Mouse (Mus musculus) embryonic facial prominence, embryonic 11.5 days (tissue): ENCODE measurements around the gene Ikzf1. TPM values are rescaled to one million over a fixed set of nuclear protein-coding genes. Genes with fewer than 3 reads are reported as not detected.

ENCODE experiments used
- ATAC-seq: fragments of 200-750 bp; cut with Nextera tagmentation; replicated peaks from 2 replicates; pipeline ENCODE4 v1.8.0; 2017; ENCODE audit warnings: low read depth; ENCODE audit not compliant: insufficient number of reproducible peaks, low FRiP score, low TSS enrichment
- DNase-seq: peaks from one replicate; pipeline ENCODE4 v3.0.0-alpha.2; 2015; ENCODE audit warnings: low spot score
- H3K27ac ChIP-seq: fragments of 300-500 bp; sonication (generic); replicated peaks from 2 replicates; pipeline ENCODE4 v1.5.1; 2014; ENCODE audit warnings: mild to moderate bottlenecking, low read depth, low read length, control low read depth
- H3K27me3 ChIP-seq: fragments of 300-500 bp; sonication (generic); 2 replicates; pipeline ENCODE4 v1.6.1; 2014; ENCODE audit warnings: mild to moderate bottlenecking, low read length, moderate library complexity, mixed read lengths; ENCODE audit not compliant: control insufficient read depth, insufficient read depth
- H3K36me3 ChIP-seq: fragments of 300-500 bp; sonication (generic); replicated peaks from 2 replicates; pipeline ENCODE4 v1.6.1; 2014; ENCODE audit warnings: low read depth, mild to moderate bottlenecking, low read length, moderate library complexity, mixed read lengths; ENCODE audit not compliant: control insufficient read depth, insufficient read depth
- H3K4me1 ChIP-seq: fragments of 300-500 bp; sonication (generic); 2 replicates; pipeline ENCODE4 v1.6.1; 2014; ENCODE audit warnings: low read length, mixed read lengths; ENCODE audit not compliant: control insufficient read depth, insufficient read depth
- H3K4me2 ChIP-seq: fragments of 300-500 bp; sonication (generic); 2 replicates; pipeline ENCODE4 v1.6.1; 2014; ENCODE audit warnings: low read depth, mild to moderate bottlenecking, control low read depth, low read length, moderate library complexity
- H3K4me3 ChIP-seq: fragments of 300-500 bp; sonication (generic); 2 replicates; pipeline ENCODE4 v1.5.1; 2014; ENCODE audit warnings: low read depth, low read length, control low read depth
- H3K9ac ChIP-seq: fragments of 300-500 bp; sonication (generic); replicated peaks from 2 replicates; pipeline ENCODE4 v1.6.1; 2014; ENCODE audit warnings: mild to moderate bottlenecking, control low read depth, low read length
- H3K9me3 ChIP-seq: fragments of 300-500 bp; sonication (generic); replicated peaks from 2 replicates; pipeline ENCODE4 v1.6.1; 2016; ENCODE audit warnings: mild to moderate bottlenecking, low read length, inconsistent platforms, mixed read lengths; ENCODE audit not compliant: control insufficient read depth
- WGBS: fragments of 180-500 bp; shearing (Covaris S2); extraction: QIAGEN DNeasy Blood & Tissue Kit; methylation state at CpG from one replicate; pipeline ENCODE4 v1.1.7; 2014; 5-methylcytosine and 5-hydroxymethylcytosine counted together
- polyA plus RNA-seq: library from polyadenylated mRNA; unstranded; fragments of >200 nt; fragmentation: Nextera tagmentation; extraction: Ambion mirVana; gene quantifications from 2 replicates; pipeline ENCODE4 v1.2.1, GENCODE M21; 2014

Gene Ikzf1
- polyA plus RNA-seq, 1 experiment from 2014 or later = 3.4 TPM

- Histone ChIP-seq H3K36me3 (no peaks in the 10 kb centered on the region), H3K9me3 (no peaks in the 10 kb centered on the region), H3K9ac (no peak overlapping the region), H3K4me3 (no peak overlapping the region), H3K4me2 (no peak overlapping the region), H3K4me1 (no peaks in the 10 kb centered on the region), H3K27ac (no peak overlapping the region), H3K27me3 (peaks cover under 1% of the 10 kb centered on the region)
- WGBS = 91% methylated on average over 10 of the region's 10 CpGs
- no peak for DNase-seq
- ATAC-seq = no peak
These were observed 7.9 kb downstream of the Ikzf1 start for GRCm38 (mm10) chr11:11692558-11693166.

- no peak for ATAC-seq
- Histone ChIP-seq H3K9ac (no peak overlapping the region), H3K27ac (no peak overlapping the region), H3K36me3 (no peaks in the 10 kb centered on the region), H3K4me1 (no peaks in the 10 kb centered on the region), H3K9me3 (no peaks in the 10 kb centered on the region), H3K4me3 (no peak overlapping the region), H3K4me2 (no peak overlapping the region), H3K27me3 (no peaks in the 10 kb centered on the region)
- WGBS = 94% methylated on average over 3 of the region's 3 CpGs
- no peak for DNase-seq
These were observed 8.6 kb downstream of the Ikzf1 start for GRCm38 (mm10) chr11:11693446-11693845.

- no peak for ATAC-seq
- 76% methylated on average over 2 of the region's 2 CpGs for WGBS
- no peak for DNase-seq
- Histone ChIP-seq H3K9ac (no peak overlapping the region), H3K27me3 (no peaks in the 10 kb centered on the region), H3K4me2 (no peak overlapping the region), H3K9me3 (no peaks in the 10 kb centered on the region), H3K4me1 (no peaks in the 10 kb centered on the region), H3K4me3 (no peak overlapping the region), H3K36me3 (no peaks in the 10 kb centered on the region), H3K27ac (no peak overlapping the region)
These were observed 9.3 kb downstream of the Ikzf1 start for GRCm38 (mm10) chr11:11694072-11694471.

GRCm38 (mm10) chr11:11694472-11695177 is 9.8 kb downstream of the Ikzf1 start:
- Histone ChIP-seq H3K4me2 (no peak overlapping the region), H3K9ac (no peak overlapping the region), H3K4me1 (no peaks in the 10 kb centered on the region), H3K4me3 (no peak overlapping the region), H3K27me3 (no peaks in the 10 kb centered on the region), H3K27ac (no peak overlapping the region), H3K9me3 (no peaks in the 10 kb centered on the region), H3K36me3 (no peaks in the 10 kb centered on the region)
- WGBS = 87% methylated on average over 6 of the region's 6 CpGs
- ATAC-seq (no peak), DNase-seq (no peak)

- Histone ChIP-seq H3K27ac (no peak overlapping the region), H3K9ac (no peak overlapping the region), H3K27me3 (no peaks in the 10 kb centered on the region), H3K9me3 (no peaks in the 10 kb centered on the region), H3K4me1 (no peaks in the 10 kb centered on the region), H3K4me2 (no peak overlapping the region), H3K36me3 (no peaks in the 10 kb centered on the region), H3K4me3 (no peak overlapping the region)
- ATAC-seq = no peak
- DNase-seq = no peak
- WGBS = 65% methylated on average over 6 of the region's 6 CpGs
These were observed 10.5 kb downstream of the Ikzf1 start for GRCm38 (mm10) chr11:11695211-11695887.

GRCm38 (mm10) chr11:11695907-11696306 is 11.1 kb downstream of the Ikzf1 start:
- Histone ChIP-seq H3K36me3 (no peaks in the 10 kb centered on the region), H3K9me3 (no peaks in the 10 kb centered on the region), H3K4me1 (no peaks in the 10 kb centered on the region), H3K27me3 (no peaks in the 10 kb centered on the region), H3K4me3 (no peak overlapping the region), H3K27ac (no peak overlapping the region), H3K9ac (no peak overlapping the region), H3K4me2 (no peak overlapping the region)
- DNase-seq (no peak), ATAC-seq (no peak)
- WGBS = 82% methylated on average over 4 of the region's 4 CpGs

- no peak overlapping the region for H3K27ac ChIP-seq
- H3K4me3 ChIP-seq = no peak overlapping the region
- no peaks in the 10 kb centered on the region for H3K9me3 ChIP-seq
- no peaks in the 10 kb centered on the region for H3K36me3 ChIP-seq
- H3K9ac ChIP-seq = no peak overlapping the region
- H3K4me2 ChIP-seq = no peak overlapping the region
- ATAC-seq = no peak
- no peaks in the 10 kb centered on the region for H3K27me3 ChIP-seq
- no peaks in the 10 kb centered on the region for H3K4me1 ChIP-seq
- DNase-seq = no peak
- 81% methylated on average over 3 of the region's 3 CpGs for WGBS
These were observed 12.0 kb downstream of the Ikzf1 start for GRCm38 (mm10) chr11:11696814-11697213.

- no peaks in the 10 kb centered on the region for H3K4me1 ChIP-seq
- no peak overlapping the region for H3K4me3 ChIP-seq
- ATAC-seq (no peak), DNase-seq (no peak)
- 70% methylated on average over 6 of the region's 6 CpGs for WGBS
- H3K4me2 ChIP-seq = no peak overlapping the region
- no peak overlapping the region for H3K27ac ChIP-seq
- no peaks in the 10 kb centered on the region for H3K27me3 ChIP-seq
- no peak overlapping the region for H3K9ac ChIP-seq
- no peaks in the 10 kb centered on the region for H3K36me3 ChIP-seq
- H3K9me3 ChIP-seq = no peaks in the 10 kb centered on the region
These were observed 16.6 kb downstream of the Ikzf1 start for GRCm38 (mm10) chr11:11701378-11701777.
